Mouse (Mus musculus) layer of hippocampus, postnatal 36 days (tissue): Measurements from ENCODE around the gene Pkd2l1. TPM values are rescaled to one million over a fixed set of nuclear protein-coding genes. Genes with fewer than 3 reads are reported as not detected.

Experiments
- DNase-seq, 2 experiments: peaks; one replicate each; pipeline ENCODE4 v3.0.0; 2022
- total RNA-seq, 2 experiments: library from RNA; stranded (reverse); gene quantifications; 2 replicates each; pipeline ENCODE4 v1.2.3; 2021

Pkd2l1 gene
- total RNA-seq, 2 experiments from 2014 or later = 0.15 to 0.20 TPM

GRCm38 (mm10) chr19:44104393-44104792 lies 87.8 kb downstream of the Pkd2l1 start:
- DNase-seq = no peak

GRCm38 (mm10) chr19:44103001-44103400 lies 89.2 kb downstream of the Pkd2l1 start:
- DNase-seq = no peak

GRCm38 (mm10) chr19:44100840-44101239 lies 91.4 kb downstream of the Pkd2l1 start:
- no peak for DNase-seq

Other genes starting within 250 kb of the Pkd2l1 start
- under 1 TPM in 1 of 2 experiments, not detected in 1; 0.33 TPM for gene Cpn1, start 205.9 kb downstream of the Pkd2l1 start, total RNA-seq
- gene Cyp2c23, start 163.2 kb downstream of the Pkd2l1 start, total RNA-seq = not detected
- 10 to 100 TPM; 20.1 to 21.5 TPM for gene Erlin1, start 122.7 kb downstream of the Pkd2l1 start, total RNA-seq
- 10 to 100 TPM; 51.1 to 53.6 TPM for gene Chuk, start 85.0 kb downstream of the Pkd2l1 start, total RNA-seq
- 10 to 100 TPM; 18.1 to 19.2 TPM for gene Cwf19l1, start 56.6 kb downstream of the Pkd2l1 start, total RNA-seq
- gene Bloc1s2, start 46.0 kb downstream of the Pkd2l1 start, total RNA-seq = 10 to 100 TPM; 62.2 to 66.8 TPM
- 1 to 10 TPM in 1 of 2 experiments, under 1 TPM in 1; 0.94 to 1.7 TPM for gene Scd3, start 10.8 kb upstream of the Pkd2l1 start, total RNA-seq
- gene Scd2, start 101.2 kb upstream of the Pkd2l1 start, total RNA-seq = 100 to 1,000 TPM; 621 to 658 TPM
- gene Scd4, start 140.7 kb upstream of the Pkd2l1 start, total RNA-seq = 1 to 10 TPM; 1.7 to 2.7 TPM
- gene Scd1, start 215.4 kb upstream of the Pkd2l1 start, total RNA-seq = 100 to 1,000 TPM; 121 to 157 TPM